Mouse (Mus musculus) testis, adult 2 months (tissue): ENCODE data around the gene Set. TPM values are rescaled to one million over a fixed set of nuclear protein-coding genes. Genes with fewer than 3 reads are reported as not detected.
"Not testable (repeated sequence)": the region's sequence is repeated elsewhere in the genome, so short reads cannot be mapped to it uniquely, and the experiment has no call there.

ENCODE experiments used
- H3K27ac ChIP-seq: fragments of 200-500 bp; 2 replicates; pipeline ENCODE4 v1.5.1; 2012; ENCODE audit warnings: low read depth, low read length; ENCODE audit not compliant: control insufficient read depth, insufficient read depth
- H3K27me3 ChIP-seq: fragments of 200-500 bp; 2 replicates; pipeline ENCODE4 v1.6.1; 2012; ENCODE audit warnings: mild to moderate bottlenecking, low read length, moderate library complexity; ENCODE audit not compliant: control insufficient read depth, insufficient read depth
- H3K36me3 ChIP-seq: fragments of 200-500 bp; 2 replicates; pipeline ENCODE4 v1.6.1; 2012; ENCODE audit warnings: mild to moderate bottlenecking, low read length; ENCODE audit not compliant: control insufficient read depth, insufficient read depth
- H3K4me1 ChIP-seq: fragments of 200-500 bp; 2 replicates; pipeline ENCODE4 v1.6.1; 2012; ENCODE audit warnings: low read length; ENCODE audit not compliant: control insufficient read depth, insufficient read depth
- H3K4me3 ChIP-seq: fragments of 200-500 bp; 2 replicates; pipeline ENCODE4 v1.5.1; 2012; ENCODE audit warnings: low read depth, mild to moderate bottlenecking, low read length, moderate library complexity, mixed read lengths; ENCODE audit not compliant: control insufficient read depth
- CTCF ChIP-seq: fragments of 200-500 bp; IDR thresholded peaks from 2 replicates; pipeline ENCODE4 v1.5.1; 2012; ENCODE audit warnings: low read depth, mild to moderate bottlenecking, inconsistent platforms, low read length, moderate library complexity; ENCODE audit not compliant: control insufficient read depth, insufficient read depth, insufficient replicate concordance
- POLR2A ChIP-seq: fragments of 200-500 bp; IDR thresholded peaks from 2 replicates; pipeline ENCODE4 v1.6.1; 2012; ENCODE audit warnings: low read depth, mild to moderate bottlenecking, inconsistent platforms, low read length, moderate library complexity; ENCODE audit not compliant: control insufficient read depth
- polyA plus RNA-seq: library from polyadenylated mRNA; depleted of rRNA; stranded (reverse); fragments of >200 nt; gene quantifications from 2 replicates; pipeline ENCODE4 v1.2.3, GENCODE M21; 2012

Gene Set
- polyA plus RNA-seq, 1 experiment, result 38.9 TPM

DNA sequence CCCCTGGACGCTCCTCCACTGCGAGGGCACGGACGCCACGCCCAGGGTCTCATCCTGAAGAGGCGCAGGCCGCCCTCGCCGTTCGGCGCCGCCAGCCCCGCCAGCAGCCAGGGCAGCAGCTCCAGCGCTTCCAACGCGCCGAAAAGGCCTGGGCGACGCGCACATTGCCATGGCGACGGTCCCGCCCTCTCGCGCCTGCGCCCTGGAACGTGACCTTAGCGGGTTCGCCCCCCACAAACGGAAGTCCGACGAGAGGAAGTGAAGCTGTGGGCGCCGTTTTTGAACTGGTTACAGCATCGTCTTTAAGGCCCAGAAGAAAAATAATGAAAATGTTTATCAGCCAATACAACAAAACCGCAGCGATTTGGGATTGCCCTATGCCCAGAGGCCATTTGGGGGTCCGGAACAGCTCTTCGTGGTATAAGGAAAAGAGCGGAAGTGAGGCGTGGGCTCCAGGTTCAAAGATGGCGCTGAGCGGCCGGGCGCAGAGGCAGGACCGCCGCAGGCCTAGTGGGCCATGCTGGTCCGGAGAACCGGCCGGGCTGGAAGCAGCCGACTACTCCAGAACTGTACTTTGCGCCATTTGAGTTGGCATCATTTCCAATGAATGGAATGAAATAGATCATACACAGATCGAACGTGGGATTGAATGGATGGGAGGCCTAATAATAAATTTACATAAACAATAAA lies 8.3 kb upstream of the Set start, which contains the start of gene Wdr34:
Wdr34 (minus strand) TSS at position 183 of the 690 bp plus-strand sequence.
- H3K27me3 ChIP-seq, result no peaks in the 10 kb centered on the region
- peak within 1 kb of the TSS; percentile 90 for H3K4me3 ChIP-seq
- TF ChIP-seq POLR2A, result peak; percentile 70
- TF ChIP-seq CTCF, result no peak
- no peaks in the 10 kb centered on the region for H3K36me3 ChIP-seq
- peaks cover 8% of the 10 kb centered on the region for H3K4me1 ChIP-seq
- peak within 1 kb of the TSS; percentile 96 for H3K27ac ChIP-seq

- Histone ChIP-seq H3K4me1 (peaks cover 8% of the 10 kb centered on the region), H3K36me3 (no peaks in the 10 kb centered on the region), H3K4me3 (no peak overlapping the region), H3K27ac (peak overlapping the region; percentile 96), H3K27me3 (no peaks in the 10 kb centered on the region)
- TF ChIP-seq CTCF (no peak), POLR2A (no peak)
Measured at GRCm38 (mm10) chr2:30049831-30050230, 7.3 kb upstream of the Set start.

GRCm38 (mm10) chr2:30051992-30052761 lies 5.0 kb upstream of the Set start:
- H3K36me3 ChIP-seq, result no peaks in the 10 kb centered on the region
- no peaks in the 10 kb centered on the region for H3K27me3 ChIP-seq
- no peak for TF ChIP-seq POLR2A
- no peak for TF ChIP-seq CTCF
- no peak overlapping the region for H3K27ac ChIP-seq
- H3K4me1 ChIP-seq, result peaks cover 12% of the 10 kb centered on the region
- no peak overlapping the region for H3K4me3 ChIP-seq

GRCm38 (mm10) chr2:30055310-30055709 lies 1.9 kb upstream of the Set start:
- H3K36me3 ChIP-seq, H3K4me3 ChIP-seq, H3K27me3 ChIP-seq, H3K27ac ChIP-seq, H3K4me1 ChIP-seq: not testable (repeated sequence)

- peak overlapping the region; percentile 59; the same call in 1 of the 2 replicates for H3K27ac ChIP-seq
- H3K36me3 ChIP-seq, result no peaks in the 10 kb centered on the region
- TF ChIP-seq CTCF, result no peak
- no peak for TF ChIP-seq POLR2A
- peaks cover 18% of the 10 kb centered on the region for H3K4me1 ChIP-seq
- H3K27me3 ChIP-seq, result no peaks in the 10 kb centered on the region
- peak overlapping the region; percentile 49; the same call in 1 of the 2 replicates for H3K4me3 ChIP-seq
Measured at GRCm38 (mm10) chr2:30056736-30057135, 442 bp upstream of the Set start.

DNA sequence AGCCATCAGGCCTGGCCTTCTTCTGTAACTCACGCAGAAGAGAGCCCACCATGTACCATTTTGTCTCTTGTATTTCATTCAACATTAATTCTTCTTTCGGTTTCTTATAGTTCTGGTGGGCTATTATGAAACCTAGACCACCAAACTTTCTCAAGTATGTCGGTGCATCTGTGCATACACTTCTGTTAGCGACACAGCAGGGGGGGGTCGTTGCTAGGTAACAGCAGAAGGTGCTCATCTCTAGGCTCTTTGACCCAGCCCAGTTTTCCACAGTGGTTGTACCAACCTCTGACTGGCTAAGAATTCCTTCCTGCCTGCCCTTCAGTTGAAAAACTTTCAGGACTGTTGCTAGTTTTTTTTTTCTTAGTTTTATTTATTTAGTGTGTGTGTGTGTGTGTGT lies 1.2 kb downstream of the Set start:
- no peaks in the 10 kb centered on the region for H3K27me3 ChIP-seq
- TF ChIP-seq POLR2A (no peak), CTCF (no peak)
- no peak overlapping the region for H3K27ac ChIP-seq

DNA sequence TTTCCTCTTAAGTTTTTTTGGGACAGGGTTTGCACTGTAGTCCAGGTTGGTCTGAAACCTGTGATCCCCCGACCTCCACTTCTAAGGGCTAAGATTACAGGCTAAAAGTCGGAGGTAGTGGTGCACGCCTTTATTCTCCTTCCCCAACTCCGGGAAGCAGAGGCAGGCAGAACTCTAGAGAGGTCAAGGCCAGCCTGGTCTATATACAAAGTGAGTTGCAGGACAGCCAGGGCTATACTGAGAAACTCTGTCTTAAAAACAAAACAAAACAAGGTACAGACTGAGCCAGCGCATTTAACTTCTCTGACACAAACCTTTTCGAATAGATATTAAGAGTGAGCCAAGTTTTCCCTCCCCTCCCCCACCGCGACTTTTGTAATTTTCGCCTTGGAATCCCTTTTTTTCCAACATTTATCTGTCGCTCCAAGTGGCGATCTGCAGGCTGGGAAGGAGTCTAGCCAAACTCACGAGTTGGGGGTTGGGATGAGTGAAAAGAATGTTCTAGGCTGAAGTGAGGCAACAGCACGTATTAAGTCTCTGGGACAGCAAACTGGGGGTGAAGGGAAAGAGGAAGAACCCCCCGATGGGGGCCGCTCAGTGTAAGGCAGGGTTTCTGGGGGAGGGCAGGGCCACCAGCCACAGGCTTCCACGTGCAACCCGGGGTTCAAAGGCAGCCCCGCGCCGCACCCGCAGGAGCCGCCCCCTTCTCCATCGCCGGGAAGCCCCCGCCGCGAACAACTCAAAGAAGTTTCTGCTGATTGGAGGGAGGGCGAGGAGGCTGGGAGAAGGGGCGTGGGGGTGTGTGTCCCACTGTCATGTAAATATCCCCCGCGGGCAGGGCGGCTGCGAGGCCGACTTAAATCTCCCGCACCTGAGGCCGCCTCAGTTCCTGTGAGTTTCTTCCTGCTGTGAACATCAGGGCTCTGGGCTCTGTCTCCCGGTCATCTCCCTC lies 4.3 kb downstream of the Set start:
- TF ChIP-seq CTCF (no peak), POLR2A (0 out of 2 replicates have a peak, but pooled peaks have one; percentile 4)
- Histone ChIP-seq H3K4me1 (peaks cover 32% of the 10 kb centered on the region), H3K27me3 (no peaks in the 10 kb centered on the region), H3K4me3 (peak overlapping the region; percentile 80), H3K27ac (peak overlapping the region; percentile 59), H3K36me3 (no peaks in the 10 kb centered on the region)

More for the DNA sequence above, 1.2 kb downstream of the Set start:
- no peaks in the 10 kb centered on the region for H3K36me3 ChIP-seq
- peak overlapping the region; percentile 21 for H3K4me3 ChIP-seq
- peaks cover 27% of the 10 kb centered on the region for H3K4me1 ChIP-seq
